Mouse (Mus musculus) kidney, postnatal 36 days (tissue): ENCODE results near the gene Zfp334.

ENCODE experiments used
- DNase-seq, 2 experiments: peaks; one replicate each; pipeline ENCODE4 v3.0.0; 2021 to 2022; ENCODE audit warnings: mixed read lengths in 2 of 2

Gene Zfp334

DNA sequence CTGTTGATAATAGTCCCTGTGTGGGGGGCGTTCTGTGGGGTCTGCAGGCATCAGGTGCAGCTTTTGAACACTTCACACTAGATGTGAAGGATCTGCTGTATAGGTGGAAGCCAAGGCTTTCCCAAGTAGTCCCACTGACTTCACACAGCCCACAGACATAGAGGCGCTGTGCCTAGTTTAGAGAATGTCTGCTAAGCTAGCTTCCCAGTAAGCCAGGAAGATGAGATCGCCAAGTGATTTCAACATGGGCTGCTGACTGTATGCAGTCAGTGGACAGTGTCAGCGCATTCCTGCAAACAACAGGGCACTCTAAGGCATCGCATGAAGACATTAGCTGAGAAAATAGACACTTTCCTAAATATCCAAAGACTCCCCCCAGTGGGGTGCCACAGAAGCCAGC is 12.6 kb downstream of the Zfp334 start:
- no peak for DNase-seq

DNA sequence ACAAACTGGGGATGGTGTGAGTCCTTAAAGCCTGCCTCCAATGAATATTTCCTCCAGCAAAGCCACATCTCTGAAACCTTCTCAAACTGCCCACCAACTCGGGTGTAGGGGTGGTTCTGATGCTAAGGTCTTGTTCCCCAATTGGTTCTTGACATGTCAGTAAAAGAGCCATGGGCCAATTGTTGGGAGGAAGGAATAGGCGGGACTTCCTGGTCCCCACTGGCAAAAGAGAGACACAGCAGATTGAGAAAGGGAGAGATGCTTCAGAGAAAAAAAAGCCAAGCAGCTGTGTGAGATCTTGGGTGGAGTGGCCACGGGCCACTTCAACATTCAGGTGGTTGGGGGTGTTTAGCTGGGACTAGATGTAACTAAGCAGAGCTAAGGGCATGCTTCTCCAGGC is 17.0 kb downstream of the Zfp334 start:
- no peak for DNase-seq

DNA sequence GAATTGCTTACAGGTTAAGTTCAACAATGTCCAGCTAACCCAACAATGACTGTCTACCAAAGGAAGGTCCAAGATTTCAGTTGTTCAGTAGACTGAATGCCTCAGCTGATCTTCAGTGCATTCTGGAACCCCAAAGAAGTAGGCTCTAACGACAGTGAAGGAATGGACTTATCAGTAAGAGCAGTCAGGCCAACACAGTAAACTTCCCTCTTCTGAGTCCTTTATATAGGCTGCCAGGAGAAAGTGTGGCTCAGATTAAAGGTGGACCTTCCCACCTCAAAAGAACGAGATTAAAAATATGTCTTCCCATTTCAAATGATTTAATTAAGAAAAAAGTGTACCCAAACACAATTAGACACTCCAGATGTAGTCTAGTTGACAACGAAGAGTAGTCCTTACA is 17.7 kb downstream of the Zfp334 start:
- DNase-seq = no peak

DNA sequence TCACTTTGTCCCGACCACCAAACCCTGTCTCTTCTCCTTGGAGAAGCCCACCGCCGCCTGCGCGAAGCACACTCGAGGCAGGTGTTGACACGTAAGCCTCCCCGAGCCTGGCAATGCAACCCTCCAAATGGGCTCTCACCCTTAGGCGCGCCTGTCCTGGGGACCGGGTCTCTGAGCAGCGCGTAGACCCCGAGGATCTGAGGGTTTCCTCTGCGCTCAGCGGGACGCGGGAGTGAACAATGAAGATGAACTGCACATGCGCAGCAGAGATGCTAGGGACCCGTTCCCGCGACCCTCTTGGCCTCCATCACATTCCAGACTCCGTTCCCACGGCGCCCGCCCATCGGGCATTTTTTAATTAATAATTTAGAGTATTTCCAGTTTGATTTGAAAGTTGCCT is 19.6 kb downstream of the Zfp334 start, which contains the start of gene Zfp663:
Gene Zfp663, minus strand, starts transcription at position 234 of the 400 bp plus-strand sequence.
- no peak for DNase-seq

DNA sequence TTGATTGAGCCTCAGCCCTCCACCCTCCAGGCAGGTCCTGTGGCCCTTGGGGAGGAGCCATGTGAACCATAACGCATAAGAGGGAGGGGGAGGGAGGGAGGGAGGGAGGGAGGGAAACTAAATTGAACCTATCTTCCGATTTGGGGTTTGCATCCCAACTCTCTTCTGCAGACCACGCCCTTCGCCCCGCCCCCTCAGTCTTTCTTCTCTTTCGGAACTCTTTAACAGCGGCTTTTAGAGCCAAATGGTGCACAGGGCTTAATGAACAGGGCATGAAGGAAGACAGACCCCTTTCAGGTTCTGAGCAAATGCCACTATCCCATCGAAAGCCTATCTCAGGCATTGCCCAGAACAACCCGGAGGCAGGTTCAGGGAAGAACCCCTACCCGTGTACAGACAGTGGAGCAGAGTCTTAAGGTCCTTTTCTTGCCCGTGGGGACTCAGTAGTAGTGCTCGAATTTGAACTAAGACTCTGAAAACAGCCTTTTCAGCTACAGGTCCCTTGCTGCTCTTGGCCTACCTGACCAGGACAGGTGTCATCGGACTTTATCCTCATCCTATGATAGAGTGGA is 20.1 kb downstream of the Zfp334 start:
- peak in 1 of 2 experiments; percentile 52 for DNase-seq

DNA sequence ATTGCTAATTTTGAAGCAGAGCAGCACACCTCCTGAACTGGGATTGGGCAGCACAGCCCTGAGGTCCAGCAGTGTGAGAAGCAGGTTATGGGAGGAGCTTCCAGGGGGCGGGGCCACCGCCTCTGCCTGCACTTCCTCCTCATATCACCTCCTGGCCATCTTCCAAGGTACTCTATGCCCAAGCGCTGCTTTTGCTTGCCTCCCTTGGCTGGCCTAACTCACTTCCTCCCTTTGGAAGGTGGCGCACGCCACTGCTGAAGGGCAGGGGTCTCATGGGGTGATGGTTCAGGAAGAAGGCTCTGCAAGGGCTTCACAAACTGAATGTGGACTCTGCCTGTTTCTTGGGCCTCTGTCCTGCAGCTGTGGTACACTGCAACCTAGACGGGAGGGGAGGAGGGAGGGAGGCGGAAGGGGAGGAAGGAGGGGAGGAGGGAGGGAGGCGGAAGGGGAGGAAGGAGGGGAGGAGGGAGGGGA is 21.0 kb downstream of the Zfp334 start:
- peak; percentile 80 to 83 for DNase-seq

DNA sequence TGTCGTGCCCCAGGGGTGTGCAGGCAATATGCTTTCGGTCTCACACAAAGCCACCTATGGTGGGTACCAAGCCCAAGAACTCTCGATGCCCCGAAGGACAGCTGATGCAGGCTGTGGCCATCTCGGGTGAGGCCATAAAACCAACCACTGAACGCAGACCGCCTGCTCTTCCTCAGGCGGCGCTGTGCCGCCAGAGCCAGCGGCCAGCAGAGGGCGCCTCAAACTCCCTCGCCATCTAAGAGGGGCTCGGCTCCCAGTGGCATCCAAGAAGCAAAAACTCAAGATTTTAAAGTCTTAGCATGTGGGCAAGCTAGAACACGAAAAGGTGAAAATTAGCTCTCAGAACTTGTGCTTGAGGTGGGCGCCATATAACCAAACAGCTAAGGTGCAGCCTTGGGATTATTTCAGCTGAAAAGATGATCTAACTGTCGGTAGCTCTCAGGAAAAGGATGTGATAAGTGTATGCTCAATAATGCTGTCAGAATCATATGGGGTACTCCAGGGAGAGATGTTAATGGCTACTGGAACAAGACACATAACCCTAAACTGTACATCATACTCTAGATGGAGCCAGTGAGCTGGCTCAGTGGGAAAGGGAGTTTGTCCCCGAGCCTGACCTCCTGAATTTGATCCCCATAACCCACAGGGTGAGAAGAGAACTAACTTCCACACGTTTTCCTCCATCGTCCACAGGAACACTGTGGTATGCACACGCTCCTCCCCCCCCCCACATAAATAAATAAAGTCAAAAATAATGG is 23.5 kb downstream of the Zfp334 start:
- DNase-seq = peak; percentile 29 to 81

DNA sequence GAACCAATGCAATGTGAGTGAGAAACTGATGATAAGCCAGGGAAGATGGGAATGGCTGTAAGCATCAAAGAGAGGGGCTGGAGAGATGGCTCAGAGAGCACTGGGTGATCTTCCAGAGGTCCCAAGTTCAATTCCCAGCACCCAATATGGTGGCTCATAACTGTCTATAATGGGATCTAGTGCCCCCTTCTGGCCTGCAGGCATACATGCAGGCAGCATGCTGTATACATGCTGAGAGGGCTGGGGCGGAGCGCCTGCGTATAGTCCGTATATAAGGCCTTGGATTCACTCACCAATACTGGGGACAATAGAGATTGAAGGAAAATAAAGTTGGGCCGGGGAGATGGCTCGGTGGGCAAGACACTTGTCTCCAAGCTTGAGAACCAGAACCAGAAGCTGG is 24.8 kb downstream of the Zfp334 start:
- no peak for DNase-seq

DNA sequence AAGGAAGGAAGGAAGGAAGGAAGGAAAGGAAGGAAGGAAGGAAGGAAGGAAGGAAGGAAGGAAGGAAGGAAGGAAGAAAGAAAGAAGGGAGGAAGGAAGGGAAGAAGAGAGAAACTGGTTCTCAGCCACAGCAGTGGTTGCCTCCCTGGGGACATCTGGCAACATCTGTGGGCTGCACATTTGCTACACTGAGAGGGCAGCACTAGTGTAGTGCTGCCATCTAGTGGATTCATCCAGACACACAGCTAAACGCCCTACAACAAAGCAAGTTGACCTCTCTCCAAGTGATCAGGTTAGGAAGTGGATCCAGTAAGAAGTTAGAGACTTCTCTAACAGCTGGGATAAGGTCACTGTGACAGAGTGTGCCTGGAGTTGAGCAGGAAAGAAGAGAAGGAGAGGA is 27.2 kb downstream of the Zfp334 start:
- peak; percentile 52 to 78 for DNase-seq

DNA sequence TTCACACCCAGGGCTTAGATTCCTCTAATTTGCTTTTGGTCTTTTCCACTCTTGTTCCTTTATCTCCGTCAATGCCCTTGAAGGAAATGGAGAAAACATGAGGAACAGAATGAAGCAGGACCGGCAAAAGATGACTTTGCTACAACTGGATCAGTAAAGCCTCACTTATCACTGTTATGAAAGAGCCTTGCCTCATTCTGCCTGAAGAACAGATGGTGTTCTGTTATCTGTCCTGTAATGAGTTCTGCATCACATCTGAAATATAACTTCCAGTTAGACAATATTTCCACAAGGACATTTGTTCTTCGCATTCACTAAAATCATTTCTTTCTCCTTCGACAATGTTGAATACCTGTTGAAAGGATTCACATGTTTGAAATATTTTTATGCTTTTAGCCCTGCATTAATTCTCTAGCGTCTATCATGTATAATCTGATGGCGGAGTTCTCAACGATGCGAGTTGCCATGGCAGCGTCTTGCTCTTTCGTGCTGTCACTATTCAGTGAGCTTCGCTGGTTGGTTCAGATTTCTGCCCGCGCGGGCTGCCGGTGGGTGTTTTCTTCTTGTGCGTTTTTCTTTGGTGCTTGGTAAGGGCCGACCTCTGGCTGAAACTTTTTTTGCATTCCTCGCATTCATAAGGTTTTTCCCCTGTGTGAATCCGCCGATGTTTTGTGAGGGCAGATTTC is 36.1 kb downstream of the Zfp334 start:
- no peak for DNase-seq

DNA sequence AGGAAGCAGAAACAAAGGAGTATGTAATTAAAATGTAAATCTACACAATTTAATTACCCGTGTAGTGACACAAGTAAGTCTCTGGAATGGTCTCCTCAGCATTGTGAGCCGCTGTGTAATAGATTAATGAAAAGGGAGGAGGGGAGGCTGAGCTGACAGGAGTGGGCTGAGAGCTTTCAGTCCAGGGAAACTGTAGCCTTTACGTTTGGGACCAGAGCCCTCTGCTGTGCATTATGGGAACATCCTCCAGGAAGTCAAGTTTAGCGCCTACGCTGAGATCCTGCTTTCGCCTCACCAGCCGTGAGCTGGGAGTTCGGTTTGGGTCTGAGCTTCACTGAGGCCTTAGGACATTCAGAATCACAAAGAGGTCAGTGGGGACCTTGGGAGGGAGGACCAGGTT is 38.6 kb downstream of the Zfp334 start:
- peak; percentile 13 to 24 for DNase-seq

DNA sequence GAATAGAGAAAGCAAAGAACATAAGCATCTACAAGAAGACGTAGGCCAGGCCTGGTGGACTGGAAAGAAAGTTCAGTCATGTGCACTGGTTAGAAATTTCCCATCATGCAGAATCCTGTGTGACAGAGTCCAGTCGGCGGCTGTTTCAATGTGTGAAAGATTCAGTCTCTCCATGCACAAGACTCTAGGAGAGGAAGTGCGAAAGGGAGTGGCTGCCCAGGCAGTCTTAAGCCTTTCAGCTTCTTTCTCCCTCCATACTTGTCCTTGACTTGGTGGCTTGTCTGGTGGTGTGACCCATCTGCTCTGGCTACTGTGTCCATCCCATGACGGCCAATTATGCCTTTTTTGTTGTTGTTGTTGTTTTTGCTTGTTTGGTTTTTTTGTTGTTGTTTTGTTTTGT is 41.9 kb downstream of the Zfp334 start:
- DNase-seq = no peak

DNA sequence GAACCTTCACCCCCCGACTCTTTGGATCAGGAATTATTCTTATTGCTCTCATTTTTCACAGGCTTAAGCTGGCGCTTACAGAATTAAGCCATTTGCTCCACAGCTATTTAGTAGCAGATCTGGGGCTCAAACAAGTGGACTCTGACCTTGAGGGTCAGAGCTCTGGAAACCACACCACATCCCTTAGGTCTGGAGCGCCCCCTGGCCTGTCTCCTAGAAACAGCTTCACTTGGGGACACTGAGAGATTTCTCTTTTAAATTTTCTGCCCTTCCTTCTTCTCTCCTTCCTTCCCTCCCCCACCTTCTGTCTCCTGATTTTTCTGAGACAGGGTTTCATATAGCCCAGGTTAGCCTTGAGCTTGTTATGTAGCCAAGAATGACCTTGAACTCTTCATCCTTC is 50.9 kb downstream of the Zfp334 start:
- peak; percentile 76 to 92 for DNase-seq

DNA sequence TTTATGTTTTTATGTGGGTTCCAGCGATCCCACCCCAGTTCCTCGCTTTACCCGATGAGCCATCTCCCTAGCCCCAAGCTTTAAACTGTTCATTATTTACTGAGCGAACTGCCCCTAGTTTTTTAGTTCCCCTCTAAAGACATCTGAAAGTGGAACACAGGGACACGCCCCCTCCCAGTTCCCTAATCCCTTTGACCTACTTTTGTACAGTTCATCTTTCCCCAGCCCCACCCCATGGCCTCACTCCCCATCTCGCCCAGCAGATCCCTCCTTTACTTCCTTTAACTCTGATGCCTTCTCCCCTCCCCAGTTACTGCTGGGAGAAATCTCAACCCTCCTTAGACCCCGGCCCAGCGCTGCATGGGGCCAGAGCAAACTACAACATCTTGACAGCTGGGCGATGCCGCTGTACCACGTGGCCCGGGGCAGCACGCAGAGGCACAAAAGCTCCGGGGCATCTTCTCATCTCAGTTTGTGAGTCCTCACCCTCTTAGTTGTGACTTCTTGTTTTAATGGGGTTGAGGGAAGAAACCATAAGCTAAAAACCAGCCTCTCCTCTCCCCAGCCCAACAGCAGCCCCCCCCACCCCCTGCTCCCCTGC is 55.3 kb downstream of the Zfp334 start:
- peak in 1 of 2 experiments; percentile 27 for DNase-seq

DNA sequence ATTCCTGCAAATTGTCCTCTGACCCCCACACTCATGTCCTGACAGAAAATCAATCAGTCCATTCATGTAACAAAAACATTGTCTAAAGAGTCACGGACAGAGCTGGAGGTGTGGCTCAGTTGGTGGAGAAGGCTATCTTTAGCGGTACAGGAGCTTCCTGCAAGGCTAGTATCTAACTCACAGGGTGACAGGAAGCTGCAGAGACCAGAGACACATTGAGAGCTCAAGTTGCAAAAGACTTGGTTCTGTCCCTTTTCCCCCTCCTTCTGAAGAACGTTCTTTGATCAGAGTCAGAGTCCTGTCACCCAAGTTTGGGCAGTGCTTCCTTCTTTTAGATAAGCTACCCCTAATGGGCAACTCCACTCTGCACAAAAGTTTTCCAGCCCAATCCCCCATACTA is 58.4 kb downstream of the Zfp334 start:
- no peak for DNase-seq

DNA sequence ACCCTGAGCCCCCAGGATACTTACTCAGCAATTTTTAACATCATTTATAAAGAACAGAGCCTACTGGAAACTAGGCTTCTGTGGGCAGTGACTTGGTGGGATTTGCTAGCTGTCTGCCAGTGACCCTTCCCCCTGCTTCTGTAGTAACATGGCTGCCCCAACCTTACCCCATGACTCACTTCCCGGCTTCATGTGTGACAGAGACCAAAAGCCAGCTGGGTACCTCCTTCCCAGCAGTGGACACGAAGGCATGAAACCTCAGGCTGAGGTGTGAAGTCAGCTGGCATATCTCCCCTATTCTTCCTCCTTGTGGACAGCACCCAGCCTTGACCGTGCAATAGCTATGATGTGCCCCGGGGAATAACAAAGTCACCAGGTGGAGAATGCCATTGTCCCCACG is 59.3 kb downstream of the Zfp334 start:
- DNase-seq = no peak

DNA sequence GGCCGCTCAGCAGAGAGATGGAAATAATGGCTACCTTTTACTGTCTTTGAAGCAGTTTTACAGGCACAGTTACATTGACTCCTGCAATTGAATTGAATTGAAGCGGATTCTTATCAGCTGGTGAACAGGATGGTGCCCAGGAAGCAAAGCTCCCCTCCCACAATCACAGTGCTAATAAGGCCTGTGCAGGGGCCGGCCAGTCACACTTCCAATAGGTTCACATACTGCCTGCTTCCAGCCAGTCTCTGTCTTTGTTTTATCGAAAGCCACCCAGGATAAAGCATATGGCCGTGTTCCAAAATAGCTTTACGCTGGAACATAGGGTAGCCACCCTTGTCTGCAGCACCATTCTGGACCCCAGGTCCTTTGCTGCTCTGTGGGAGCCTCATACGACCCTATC is 60.7 kb downstream of the Zfp334 start:
- peak in 1 of 2 experiments; percentile 1 for DNase-seq

DNA sequence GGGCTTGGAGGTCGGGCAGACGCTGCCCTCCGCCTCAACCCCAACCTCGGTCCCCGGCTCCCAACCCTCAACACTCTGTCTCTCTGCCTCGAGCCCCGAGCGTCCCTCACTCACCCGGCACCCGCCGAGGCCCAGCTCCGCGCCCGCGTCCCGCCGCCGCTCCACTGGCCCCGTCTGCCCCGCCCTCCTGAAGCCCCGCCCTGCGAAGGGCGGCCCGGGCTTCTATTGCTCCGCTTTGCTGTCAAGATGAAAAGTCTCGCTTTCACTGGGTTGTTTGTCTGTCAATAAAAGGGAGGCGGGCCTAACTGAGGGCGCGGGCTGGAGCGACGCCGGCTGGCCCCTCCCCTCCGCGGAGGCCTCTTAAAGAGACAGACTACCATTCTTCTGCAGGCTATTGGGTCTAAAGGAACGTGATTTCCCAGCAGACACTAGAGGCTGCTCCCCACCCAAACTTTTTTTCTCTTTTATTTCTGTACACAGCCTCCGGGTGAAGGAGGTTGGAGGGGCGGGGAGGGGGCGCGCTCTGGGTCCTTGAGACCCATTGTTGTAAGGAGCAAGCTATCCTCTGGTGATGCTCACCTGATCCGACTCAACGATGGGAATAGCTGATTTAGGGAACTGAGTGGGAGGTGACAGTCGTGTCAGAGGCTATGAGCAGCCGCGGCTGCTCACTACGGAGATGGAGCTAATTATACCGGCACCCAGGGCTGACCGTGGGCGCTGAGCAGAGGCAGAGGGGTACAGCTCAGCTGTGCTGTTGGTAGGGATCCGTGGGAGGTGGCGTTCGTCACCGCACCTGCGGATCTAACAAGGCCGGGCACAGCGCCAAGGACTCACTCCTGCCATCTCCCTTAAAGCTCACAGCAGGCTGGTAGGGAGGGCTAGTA is 61.5 kb downstream of the Zfp334 start, which contains the start of gene Elmo2:
Gene Elmo2, minus strand, starts transcription at position 176 of the 887 bp plus-strand sequence.
- DNase-seq = peak; percentile 97 to 98

DNA sequence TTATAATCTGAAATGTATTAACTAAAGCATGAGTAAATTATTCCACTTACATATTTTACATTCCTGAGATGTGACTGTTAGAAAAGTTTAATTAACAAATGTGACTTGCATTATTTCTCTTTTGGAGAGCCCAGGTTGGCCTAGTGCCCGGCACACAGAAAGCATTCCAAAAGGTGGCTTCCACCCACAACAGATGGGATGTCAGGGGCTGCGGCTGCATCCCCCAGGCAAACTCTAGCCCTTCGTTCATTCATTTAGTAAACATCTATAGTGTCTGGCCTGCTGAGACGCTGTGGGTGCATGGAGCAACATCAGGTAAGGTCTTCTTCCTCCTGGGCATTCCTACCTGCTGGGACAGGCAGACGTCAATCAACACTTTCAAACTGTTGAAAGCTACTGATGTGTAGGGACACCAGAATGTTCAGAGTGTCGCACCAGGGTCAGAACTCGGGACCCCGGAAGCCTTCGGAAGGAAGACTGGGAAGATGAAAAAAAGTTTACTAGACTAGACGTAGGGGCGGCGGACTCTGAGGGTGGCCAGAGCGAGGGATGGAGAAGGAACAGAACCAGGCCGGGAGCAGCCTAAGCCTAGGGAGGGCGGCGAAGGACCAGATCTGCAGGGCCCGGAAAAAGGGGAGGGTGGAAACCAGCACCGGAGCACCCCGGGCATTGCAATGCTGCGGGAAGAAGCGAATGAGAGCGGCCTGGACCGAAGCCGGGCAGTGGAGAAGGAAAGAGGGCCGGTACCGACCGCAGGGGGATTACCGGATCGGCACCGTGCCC is 62.3 kb downstream of the Zfp334 start:
- peak in 1 of 2 experiments; percentile 59 for DNase-seq
